Mouse (Mus musculus): ENCODE results near the gene Vmn1r75. TPM values are rescaled to one million over a fixed set of nuclear protein-coding genes. Genes with fewer than 3 reads are reported as not detected.

Gene Vmn1r75
- polyA plus RNA-seq (2014; fragmentation: Illumina TruSeq; extraction: RNeasy Lipid Tissue Mini Kit (QIAGEN cat#74804); ENCODE audit: low read depth, low replicate concordance), result not detected

GRCm38 (mm10) chr7:11874330-11874729 lies at the start of gene Vmn1r75:
Vmn1r75 (plus strand) TSS chr7:11874630.

GRCm38 (mm10) chr7:11833680-11834079 lies 40.8 kb upstream of the Vmn1r75 start, which contains the start of gene Vmn1r74:
Vmn1r74 (plus strand) TSS chr7:11833980.

Other genes with a start within 250 kb of the Vmn1r75 start
- not detected for gene Vmn1r72, start 194.5 kb upstream of the Vmn1r75 start, polyA plus RNA-seq (2014; fragmentation: Illumina TruSeq; extraction: RNeasy Lipid Tissue Mini Kit (QIAGEN cat#74804); ENCODE audit: low read depth, low replicate concordance)
- not detected for gene Vmn1r73, start 144.4 kb upstream of the Vmn1r75 start, polyA plus RNA-seq (2014; fragmentation: Illumina TruSeq; extraction: RNeasy Lipid Tissue Mini Kit (QIAGEN cat#74804); ENCODE audit: low read depth, low replicate concordance)
- not detected for gene Vmn1r74, start 40.6 kb upstream of the Vmn1r75 start, polyA plus RNA-seq (2014; fragmentation: Illumina TruSeq; extraction: RNeasy Lipid Tissue Mini Kit (QIAGEN cat#74804); ENCODE audit: low read depth, low replicate concordance)
- 0.08 TPM for gene Vmn1r76, start 63.6 kb downstream of the Vmn1r75 start, polyA plus RNA-seq (2014; fragmentation: Illumina TruSeq; extraction: RNeasy Lipid Tissue Mini Kit (QIAGEN cat#74804); ENCODE audit: low read depth, low replicate concordance)
- gene Vmn1r77, start 162.1 kb downstream of the Vmn1r75 start, polyA plus RNA-seq (2014; fragmentation: Illumina TruSeq; extraction: RNeasy Lipid Tissue Mini Kit (QIAGEN cat#74804); ENCODE audit: low read depth, low replicate concordance), result not detected

All from testis, adult 10 weeks (tissue).